ENCODE assay signal across 27 mouse cellular contexts in the genomic region with DNA sequence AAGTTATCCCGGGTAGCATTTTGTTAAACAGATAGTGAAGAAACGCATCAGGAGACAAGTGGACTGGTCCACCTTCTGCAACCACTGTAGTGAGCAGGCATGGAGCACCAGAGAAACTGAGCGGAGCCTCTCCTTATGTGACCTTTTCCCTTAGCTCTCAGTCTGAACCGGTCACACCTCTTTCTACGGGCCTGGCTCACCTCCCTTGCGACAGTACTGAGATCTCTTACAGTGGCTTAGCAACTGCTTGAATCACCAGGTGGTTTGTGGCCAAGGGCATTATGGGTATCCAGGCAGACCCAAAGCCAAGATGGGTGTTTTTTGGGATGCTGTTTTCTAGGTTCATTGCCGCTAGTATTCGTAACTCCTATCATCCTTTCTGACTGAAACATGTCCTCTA. TPM values are rescaled to one million over a fixed set of nuclear protein-coding genes. Genes with fewer than 3 reads are reported as not detected.
DNase-seq lines count a peak whose midpoint lies in the region; ATAC-seq lines count a peak whose summit lies in the region.
"Had no signal": no experiment of that assay in that cellular context is flagged by ENCODE, and none has a peak within 500 bp of the region (broad histone marks: within the 10 kb centered on the region; RNA-seq: fewer than 3 reads in every experiment).

No protein-coding gene starts in this region.

- no peaks in the 10 kb centered on the region for H3K27me3 ChIP-seq in heart, embryonic 10.5 days (ENCODE audit: insufficient read depth, poor library complexity, severe bottlenecking)
- no peaks in the 10 kb centered on the region for H3K27me3 ChIP-seq in kidney, embryonic 16.5 days (ENCODE audit: insufficient read depth, low read length)
- no peaks in the 10 kb centered on the region for H3K27me3 ChIP-seq in embryonic facial prominence, embryonic 15.5 days
- no peaks in the 10 kb centered on the region for H3K27me3 ChIP-seq in forebrain, embryonic 14.5 days (replicated peaks; ENCODE audit: control insufficient read depth, insufficient read depth, low read length)
- no peaks in the 10 kb centered on the region for H3K27me3 ChIP-seq in hindbrain, embryonic 11.5 days (ENCODE audit: control insufficient read depth, insufficient read depth, low read length)
- H3K27me3 ChIP-seq: hindbrain, embryonic 13.5 days; limb, embryonic 12.5 days; neural tube, embryonic 15.5 days; Patski had no signal

- DNase-seq in heart, embryonic 10.5 days (ENCODE audit: low spot score) = peak; percentile 45
- DNase-seq in heart, adult 8-10 months (ENCODE audit: low spot score) = no peak
- DNase-seq in kidney, adult 18-20 months = no peak
- peak; percentile 53 for DNase-seq in ES-CJ7 (ENCODE audit: low read depth, low spot score)
- DNase-seq in forebrain, embryonic 14.5 days (ENCODE audit: low spot score) = no peak
- DNase-seq in hindbrain, embryonic 11.5 days (ENCODE audit: low spot score) = no peak
- DNase-seq: adrenal gland, postnatal 14 days; cerebellum, adult 2 months; cerebellum, postnatal 25 days; forebrain, postnatal 0 days; gastrocnemius, postnatal 14 days; kidney, postnatal 10 days; layer of hippocampus, postnatal 36 days; right cerebral cortex, adult 18-20 months; thymus, adult 18-20 months had no signal

- H3K4me3 ChIP-seq in heart, embryonic 10.5 days = no peak overlapping the region
- H3K4me3 ChIP-seq in kidney, embryonic 16.5 days (ENCODE audit: low read length) = no peak overlapping the region
- H3K4me3 ChIP-seq in embryonic facial prominence, embryonic 15.5 days (replicated peaks) = no peak overlapping the region
- no peak overlapping the region for H3K4me3 ChIP-seq in forebrain, embryonic 14.5 days (ENCODE audit: low read depth, low read length)
- no peak overlapping the region for H3K4me3 ChIP-seq in hindbrain, embryonic 11.5 days (ENCODE audit: low read depth, low read length)
- H3K4me3 ChIP-seq: forebrain, embryonic 10.5 days; hindbrain, embryonic 13.5 days; layer of hippocampus, adult 2 months; limb, embryonic 12.5 days; midbrain, embryonic 12.5 days; neural tube, embryonic 15.5 days had no signal

- no peak for ATAC-seq in kidney, embryonic 16.5 days (ENCODE audit: low FRiP score, low TSS enrichment)
- ATAC-seq in embryonic facial prominence, embryonic 15.5 days (ENCODE audit: insufficient number of reproducible peaks, low FRiP score, low TSS enrichment, low read depth) = no peak
- no peak for ATAC-seq in forebrain, embryonic 14.5 days
- no peak for ATAC-seq in hindbrain, embryonic 11.5 days (ENCODE audit: low FRiP score)
- ATAC-seq: activated CD4-positive, CD25-positive, alpha-beta regulatory T cell, adult 4 months; CD4-positive, CD25-positive, alpha-beta regulatory T cell, adult 4 months; forebrain, postnatal 0 days; Patski had no signal

- peaks cover 17% of the 10 kb centered on the region for H3K4me1 ChIP-seq in heart, embryonic 10.5 days
- 0 out of 2 replicates have a peak, but pooled peaks cover 7% of the 10 kb centered on the region for H3K4me1 ChIP-seq in kidney, embryonic 16.5 days (ENCODE audit: insufficient read depth, low read length)
- H3K4me1 ChIP-seq in embryonic facial prominence, embryonic 15.5 days = peaks cover 6% of the 10 kb centered on the region; the same call in 1 of the 2 replicates
- H3K4me1 ChIP-seq in forebrain, embryonic 14.5 days (ENCODE audit: control insufficient read depth, insufficient read depth, low read length) = no peaks in the 10 kb centered on the region
- H3K4me1 ChIP-seq in hindbrain, embryonic 11.5 days (replicated peaks; ENCODE audit: control insufficient read depth, insufficient read depth, low read length) = no peaks in the 10 kb centered on the region
- H3K4me1 ChIP-seq: forebrain, embryonic 10.5 days; hindbrain, embryonic 13.5 days; limb, embryonic 12.5 days; midbrain, embryonic 12.5 days; neural tube, embryonic 15.5 days had no signal

- H3K36me3 ChIP-seq in heart, embryonic 10.5 days = no peaks in the 10 kb centered on the region
- no peaks in the 10 kb centered on the region for H3K36me3 ChIP-seq in kidney, embryonic 16.5 days (ENCODE audit: insufficient read depth, low read length)
- no peaks in the 10 kb centered on the region for H3K36me3 ChIP-seq in embryonic facial prominence, embryonic 15.5 days
- H3K36me3 ChIP-seq in forebrain, embryonic 14.5 days (ENCODE audit: control insufficient read depth, insufficient read depth, low read length) = no peaks in the 10 kb centered on the region
- H3K36me3 ChIP-seq in hindbrain, embryonic 11.5 days (ENCODE audit: control insufficient read depth, insufficient read depth, low read length) = no peaks in the 10 kb centered on the region
- H3K36me3 ChIP-seq: forebrain, embryonic 10.5 days; hindbrain, embryonic 13.5 days; limb, embryonic 12.5 days; midbrain, embryonic 12.5 days; neural tube, embryonic 15.5 days had no signal

- H3K9me3 ChIP-seq in heart, embryonic 10.5 days = no peaks in the 10 kb centered on the region
- H3K9me3 ChIP-seq in kidney, embryonic 16.5 days (ENCODE audit: low read length) = no peaks in the 10 kb centered on the region
- no peaks in the 10 kb centered on the region for H3K9me3 ChIP-seq in embryonic facial prominence, embryonic 15.5 days (replicated peaks)
- H3K9me3 ChIP-seq in forebrain, embryonic 14.5 days (replicated peaks; ENCODE audit: control insufficient read depth, low read length) = no peaks in the 10 kb centered on the region
- no peaks in the 10 kb centered on the region for H3K9me3 ChIP-seq in hindbrain, embryonic 11.5 days (ENCODE audit: control insufficient read depth, low read length)
- H3K9me3 ChIP-seq: forebrain, embryonic 10.5 days; hindbrain, embryonic 13.5 days; limb, embryonic 12.5 days; midbrain, embryonic 12.5 days; neural tube, embryonic 15.5 days had no signal

- no peak overlapping the region for H3K4me2 ChIP-seq in kidney, embryonic 16.5 days (replicated peaks; ENCODE audit: low read depth, low read length)
- H3K4me2 ChIP-seq in embryonic facial prominence, embryonic 15.5 days (replicated peaks) = no peak overlapping the region
- no peak overlapping the region for H3K4me2 ChIP-seq in forebrain, embryonic 14.5 days (ENCODE audit: low read length)
- H3K4me2 ChIP-seq in hindbrain, embryonic 11.5 days (replicated peaks; ENCODE audit: low read depth, low read length) = no peak overlapping the region
- H3K4me2 ChIP-seq: hindbrain, embryonic 13.5 days; limb, embryonic 12.5 days; midbrain, embryonic 12.5 days; neural tube, embryonic 15.5 days had no signal

- no peak overlapping the region for H3K9ac ChIP-seq in kidney, embryonic 16.5 days (replicated peaks; ENCODE audit: low read length)
- H3K9ac ChIP-seq in embryonic facial prominence, embryonic 15.5 days = no peak overlapping the region
- no peak overlapping the region for H3K9ac ChIP-seq in forebrain, embryonic 14.5 days (ENCODE audit: low read length)
- no peak overlapping the region for H3K9ac ChIP-seq in hindbrain, embryonic 11.5 days (ENCODE audit: low read depth, low read length)
- H3K9ac ChIP-seq: forebrain, postnatal 0 days; hindbrain, embryonic 13.5 days; limb, embryonic 12.5 days; liver, embryonic 14.5 days; midbrain, embryonic 12.5 days; neural tube, embryonic 15.5 days had no signal

- H3K27ac ChIP-seq in heart, embryonic 10.5 days = no peak overlapping the region
- H3K27ac ChIP-seq in kidney, embryonic 16.5 days (ENCODE audit: low read length) = peak overlapping the region; percentile 67
- H3K27ac ChIP-seq in embryonic facial prominence, embryonic 15.5 days (replicated peaks) = peak overlapping the region; percentile 80
- no peak overlapping the region for H3K27ac ChIP-seq in forebrain, embryonic 14.5 days (ENCODE audit: low read depth, low read length)
- no peak overlapping the region for H3K27ac ChIP-seq in hindbrain, embryonic 11.5 days (ENCODE audit: low read depth, low read length)
- H3K27ac ChIP-seq: forebrain, embryonic 10.5 days; hindbrain, embryonic 13.5 days; layer of hippocampus, adult 2 months; limb, embryonic 12.5 days; liver, embryonic 14.5 days; midbrain, embryonic 12.5 days; neural tube, embryonic 15.5 days had no signal

- 82% methylated on average over 8 of the region's 8 CpGs for WGBS in heart, embryonic 10.5 days
- WGBS in kidney, embryonic 16.5 days = 92% methylated on average over 8 of the region's 8 CpGs
- WGBS in embryonic facial prominence, embryonic 15.5 days = 84% methylated on average over 8 of the region's 8 CpGs
- 85% methylated on average over 8 of the region's 8 CpGs for WGBS in forebrain, embryonic 14.5 days
- 95% methylated on average over 8 of the region's 8 CpGs for WGBS in hindbrain, embryonic 11.5 days

RNA-seq across cellular contexts. Expression of gene Lclat1, which starts 16.4 kb away (rescaled TPM):
- 24.4 and 37.9 TPM in 2 replicates for polyA plus RNA-seq in heart, embryonic 10.5 days (2016; fragmentation: Nextera tagmentation; extraction: Ambion mirVana)
- 100 to 1,000 TPM; 101 to 145 (median 128) TPM for total RNA-seq in heart, adult 8-10 months (2022)
- polyA plus RNA-seq in kidney, embryonic 16.5 days (2015; fragmentation: Nextera tagmentation; extraction: Ambion mirVana) = 16.9 and 20.0 TPM in 2 replicates
- polyA plus RNA-seq in embryonic facial prominence, embryonic 15.5 days (2015; fragmentation: Nextera tagmentation; extraction: Ambion mirVana) = 11.8 and 15.4 TPM in 2 replicates
- 12.2 and 15.7 TPM in 2 replicates for polyA plus RNA-seq in forebrain, embryonic 14.5 days (2014; fragmentation: Nextera tagmentation; extraction: Ambion mirVana)
- 16.7 and 17.2 TPM in 2 replicates for polyA plus RNA-seq in hindbrain, embryonic 11.5 days (2014; fragmentation: Nextera tagmentation; extraction: Ambion mirVana)

Comparison
In these comparisons a context has a peak if more than half of its experiments do, and no peak if none do; other contexts are left out.
1. DNase-seq: peak in heart, embryonic 10.5 days (single experiment) and ES-CJ7 (single experiment); none in heart, adult 8-10 months (single experiment), kidney, adult 18-20 months (single experiment), forebrain, embryonic 14.5 days (single experiment) and hindbrain, embryonic 11.5 days (single experiment).
2. H3K27ac ChIP-seq: peak in kidney, embryonic 16.5 days (single experiment) and embryonic facial prominence, embryonic 15.5 days (single experiment); none in heart, embryonic 10.5 days (single experiment), forebrain, embryonic 14.5 days (single experiment) and hindbrain, embryonic 11.5 days (single experiment).